Mouse (Mus musculus): ENCODE data around the gene Map1b. TPM values are rescaled to one million over a fixed set of nuclear protein-coding genes. Genes with fewer than 3 reads are reported as not detected.

The Map1b gene
- polyA plus RNA-seq, 1 experiment, result 196 TPM

GRCm38 (mm10) chr13:99395531-99395930, 120.8 kb downstream of the Map1b start:
- WGBS, result 53% methylated on average over 12 of the region's 12 CpGs
- no peak for TF ChIP-seq CTCF (IDR thresholded peaks at IDR 0.05; ENCODE audit: insufficient read depth, low read depth, low read length)
- no peak overlapping the region for H3K4me3 ChIP-seq (ENCODE audit: insufficient read depth, low read depth, low read length)
- H3K4me1 ChIP-seq (ENCODE audit: control insufficient read depth, insufficient read depth, low read length), result peaks cover 20% of the 10 kb centered on the region
- peak overlapping the region; percentile 19 for H3K27ac ChIP-seq (ENCODE audit: insufficient read depth, low read depth, low read length)

DNA sequence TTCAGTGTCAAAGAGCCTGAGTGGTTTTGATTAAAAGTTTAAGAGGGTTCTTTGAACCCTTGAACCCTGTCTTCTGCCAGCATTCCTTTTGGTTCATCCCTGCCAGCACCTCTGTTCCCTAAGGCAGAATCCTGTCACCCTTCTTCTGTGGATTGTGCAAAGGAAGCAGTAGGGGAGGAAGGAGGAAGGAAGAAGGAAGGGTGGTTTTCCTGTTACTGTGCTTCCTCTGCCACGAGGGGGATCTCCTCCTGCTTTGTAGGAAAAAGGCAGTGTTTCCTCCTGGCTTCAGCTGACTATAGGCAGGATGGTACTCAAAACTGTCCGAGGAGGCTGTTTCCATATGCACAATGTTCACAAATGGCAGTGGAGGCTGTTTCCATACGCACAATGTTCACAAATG, 121.6 kb downstream of the Map1b start:
- Histone ChIP-seq H3K4me3 (ENCODE audit: insufficient read depth, low read depth, low read length) (no peak overlapping the region), H3K27ac (ENCODE audit: insufficient read depth, low read depth, low read length) (no peak overlapping the region), H3K4me1 (ENCODE audit: control insufficient read depth, insufficient read depth, low read length) (peaks cover 20% of the 10 kb centered on the region)
- TF ChIP-seq POLR2A (IDR thresholded peaks at IDR 0.05; ENCODE audit: insufficient read depth, low read depth, low read length) (no peak), CTCF (IDR thresholded peaks at IDR 0.05; ENCODE audit: insufficient read depth, low read depth, low read length) (no peak)
- WGBS, result 57% methylated on average over 3 of the region's 3 CpGs

DNA sequence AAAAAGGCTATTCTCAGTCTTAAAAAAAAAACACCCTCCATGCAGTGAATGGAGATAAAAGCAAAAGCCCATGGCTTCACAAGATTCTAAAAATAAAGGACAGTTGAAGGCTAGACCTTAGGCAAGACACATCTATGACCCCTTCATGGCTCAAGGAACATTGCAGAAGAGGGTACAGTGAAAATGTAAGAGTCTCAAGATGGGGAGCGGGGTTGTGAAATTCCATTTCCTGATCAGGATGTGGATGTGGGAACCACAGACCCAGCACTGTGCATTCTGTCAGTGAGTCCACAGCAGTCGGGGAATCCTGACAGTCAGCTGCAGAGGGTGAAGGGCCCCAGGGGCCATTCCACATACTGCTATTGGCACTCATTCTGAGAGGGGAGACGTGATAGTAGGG, 123.2 kb downstream of the Map1b start:
- Histone ChIP-seq H3K27ac (ENCODE audit: insufficient read depth, low read depth, low read length) (no peak overlapping the region), H3K4me3 (ENCODE audit: insufficient read depth, low read depth, low read length) (no peak overlapping the region), H3K4me1 (ENCODE audit: control insufficient read depth, insufficient read depth, low read length) (peaks cover 20% of the 10 kb centered on the region)
- TF ChIP-seq CTCF (IDR thresholded peaks at IDR 0.05; ENCODE audit: insufficient read depth, low read depth, low read length) (no peak), POLR2A (IDR thresholded peaks at IDR 0.05; ENCODE audit: insufficient read depth, low read depth, low read length) (no peak)
- WGBS, result 92% methylated on average over 3 of the region's 3 CpGs

DNA sequence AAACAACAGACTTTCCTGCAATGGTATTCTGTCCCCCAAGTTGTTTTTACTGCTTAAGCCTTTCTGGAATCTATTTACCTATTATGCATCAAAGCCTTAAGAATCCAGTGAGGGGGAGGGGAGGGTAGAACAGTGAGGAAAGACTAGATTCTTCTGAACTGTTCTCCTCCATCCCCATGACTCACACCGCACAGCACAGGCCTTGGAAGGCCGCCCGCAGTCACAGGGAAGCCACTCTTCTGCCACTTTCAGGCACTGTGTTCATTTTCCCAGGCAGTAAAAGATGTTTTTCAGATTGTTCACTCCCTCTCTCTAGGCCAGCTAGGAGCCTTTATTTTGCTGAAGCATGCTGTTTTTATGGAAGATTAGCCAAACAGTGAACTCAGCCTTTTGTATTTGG, 124.9 kb downstream of the Map1b start:
- peak overlapping the region; percentile 41 for H3K27ac ChIP-seq (ENCODE audit: insufficient read depth, low read depth, low read length)
- WGBS, result 25% methylated on average over 3 of the region's 3 CpGs
- no peak overlapping the region for H3K4me3 ChIP-seq (ENCODE audit: insufficient read depth, low read depth, low read length)
- peaks cover 10% of the 10 kb centered on the region; the same call in 1 of the 2 replicates for H3K4me1 ChIP-seq (ENCODE audit: control insufficient read depth, insufficient read depth, low read length)
- TF ChIP-seq POLR2A (IDR thresholded peaks at IDR 0.05; ENCODE audit: insufficient read depth, low read depth, low read length) (no peak), CTCF (IDR thresholded peaks at IDR 0.05; ENCODE audit: insufficient read depth, low read depth, low read length) (no peak)

DNA sequence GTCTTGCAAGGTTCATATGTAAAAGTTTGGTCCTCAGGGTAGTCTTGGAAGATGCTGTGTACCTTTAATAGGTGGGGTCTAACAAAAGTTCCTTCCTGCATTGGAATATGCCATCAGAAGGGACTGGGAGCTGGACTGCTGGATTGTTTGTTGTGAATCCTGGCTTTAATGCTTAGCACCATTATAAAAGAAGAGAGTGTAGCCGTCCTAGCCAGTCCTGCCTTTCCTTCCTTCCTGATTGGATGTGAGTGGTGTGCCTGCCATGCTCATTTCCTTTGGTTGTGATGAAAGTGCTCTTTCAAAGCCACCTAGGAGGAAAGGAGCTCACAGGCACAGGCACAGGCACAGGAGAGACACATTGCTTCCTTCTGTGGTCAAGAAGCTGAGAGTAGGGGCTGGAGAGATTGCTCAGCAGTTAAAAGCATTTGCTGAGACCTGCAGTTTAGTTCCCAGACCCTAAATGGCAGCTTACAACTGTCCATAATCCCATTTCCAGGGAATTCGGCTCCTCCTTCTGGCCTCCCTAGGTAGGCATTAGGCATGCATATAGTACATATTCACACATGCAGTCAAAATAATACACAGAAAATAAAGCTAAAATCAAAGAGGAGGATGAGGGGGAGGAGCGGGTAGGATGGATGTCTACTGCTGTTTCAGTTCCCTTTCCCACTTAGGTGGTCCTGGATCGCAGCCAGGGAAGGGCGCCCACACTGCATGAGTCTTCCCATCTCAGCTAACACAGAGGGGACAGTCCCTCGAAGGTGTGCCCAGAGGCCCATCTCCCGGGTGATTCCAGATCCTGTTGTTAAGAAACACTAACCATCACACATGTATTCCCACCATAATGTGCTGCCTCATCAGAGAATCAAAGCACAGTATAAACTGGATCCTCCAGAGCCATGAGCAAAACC, 128.2 kb downstream of the Map1b start:
- 70% methylated on average over 7 of the region's 7 CpGs for WGBS
- TF ChIP-seq POLR2A (IDR thresholded peaks at IDR 0.05; ENCODE audit: insufficient read depth, low read depth, low read length), result no peak
- TF ChIP-seq CTCF (IDR thresholded peaks at IDR 0.05; ENCODE audit: insufficient read depth, low read depth, low read length), result no peak
- Histone ChIP-seq H3K4me3 (ENCODE audit: insufficient read depth, low read depth, low read length) (no peak overlapping the region), H3K4me1 (ENCODE audit: control insufficient read depth, insufficient read depth, low read length) (peaks cover 13% of the 10 kb centered on the region; the same call in 1 of the 2 replicates), H3K27ac (ENCODE audit: insufficient read depth, low read depth, low read length) (no peak overlapping the region)

DNA sequence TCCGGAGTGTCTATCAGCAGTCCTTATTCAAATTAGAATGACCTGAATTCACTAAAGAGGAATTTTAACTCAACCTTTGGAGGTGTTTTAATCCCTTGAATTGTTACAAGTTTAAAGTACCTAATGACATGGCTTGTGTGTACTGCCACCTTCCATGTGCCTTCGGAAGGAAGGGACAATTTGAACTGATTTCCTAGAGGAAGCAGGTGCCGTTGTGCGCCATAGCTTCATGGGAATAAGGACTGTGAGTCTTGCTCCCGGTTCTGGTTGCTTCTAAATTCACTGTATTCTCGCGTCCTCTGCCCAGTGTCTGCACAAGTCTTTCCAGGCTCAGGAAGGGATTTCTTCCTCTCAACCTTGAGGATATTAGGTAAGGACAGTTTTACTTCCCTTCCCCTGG, 130.0 kb downstream of the Map1b start:
- H3K4me3 ChIP-seq (ENCODE audit: insufficient read depth, low read depth, low read length), result no peak overlapping the region
- TF ChIP-seq POLR2A (IDR thresholded peaks at IDR 0.05; ENCODE audit: insufficient read depth, low read depth, low read length) (no peak), CTCF (IDR thresholded peaks at IDR 0.05; ENCODE audit: insufficient read depth, low read depth, low read length) (no peak)
- 79% methylated on average over 7 of the region's 7 CpGs for WGBS
- peaks cover 15% of the 10 kb centered on the region; the same call in 1 of the 2 replicates for H3K4me1 ChIP-seq (ENCODE audit: control insufficient read depth, insufficient read depth, low read length)
- no peak overlapping the region for H3K27ac ChIP-seq (ENCODE audit: insufficient read depth, low read depth, low read length)

DNA sequence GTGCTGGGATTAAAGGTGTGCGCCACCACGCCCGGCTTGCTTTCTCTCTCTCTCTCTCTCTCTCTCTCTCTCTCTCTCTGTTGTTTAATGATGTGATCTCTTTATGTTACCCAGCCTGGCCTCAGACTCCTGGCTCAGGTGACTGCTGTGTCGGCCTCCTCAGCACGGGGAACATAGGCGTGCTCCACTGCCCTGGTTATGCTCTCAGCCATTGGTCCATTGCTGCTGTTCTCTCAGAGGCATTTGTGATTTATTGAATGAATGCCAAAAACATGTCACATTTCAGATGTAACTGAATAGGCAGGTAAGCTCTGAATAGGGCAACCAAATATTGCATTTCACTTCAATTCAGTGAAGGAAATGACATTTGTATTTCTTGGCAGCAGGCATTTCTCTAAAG, 130.4 kb downstream of the Map1b start:
- Histone ChIP-seq H3K4me3 (ENCODE audit: insufficient read depth, low read depth, low read length) (no peak overlapping the region), H3K4me1 (ENCODE audit: control insufficient read depth, insufficient read depth, low read length) (peaks cover 12% of the 10 kb centered on the region; the same call in 1 of the 2 replicates), H3K27ac (ENCODE audit: insufficient read depth, low read depth, low read length) (no peak overlapping the region)
- WGBS, result 87% methylated on average over 6 of the region's 6 CpGs
- TF ChIP-seq POLR2A (IDR thresholded peaks at IDR 0.05; ENCODE audit: insufficient read depth, low read depth, low read length) (no peak), CTCF (IDR thresholded peaks at IDR 0.05; ENCODE audit: insufficient read depth, low read depth, low read length) (no peak)

DNA sequence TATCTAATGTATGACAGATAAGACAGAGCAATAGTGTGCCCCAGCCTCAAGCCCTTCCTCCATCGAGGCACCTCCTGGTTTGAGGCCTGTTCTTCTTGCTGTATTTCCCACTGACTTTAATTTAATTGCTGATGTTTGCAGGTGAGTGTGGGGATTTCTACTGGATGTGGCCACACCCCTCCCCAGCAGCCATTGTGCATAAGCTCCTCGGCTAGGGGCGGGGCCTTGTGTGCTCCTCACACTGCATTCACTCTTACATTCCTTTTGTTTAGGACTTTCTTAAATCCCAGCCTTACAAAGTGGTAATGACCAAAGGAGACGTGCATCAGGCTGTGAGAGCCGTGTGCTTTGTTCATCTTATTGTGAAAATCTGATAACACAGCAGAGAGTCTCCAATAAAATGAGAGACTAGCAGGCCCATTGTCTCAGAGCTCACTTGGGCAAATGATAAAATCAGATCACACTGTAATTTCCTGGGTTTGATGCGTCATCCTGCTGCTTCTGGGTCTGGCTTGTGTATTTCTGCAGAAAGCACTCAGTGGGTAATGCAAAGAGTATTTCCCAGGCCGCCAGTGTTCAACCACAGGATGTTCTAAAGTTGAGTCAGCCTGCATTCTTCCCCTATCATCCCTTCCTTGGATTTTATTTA, 131.7 kb downstream of the Map1b start:
- 49% methylated on average over 7 of the region's 7 CpGs for WGBS
- no peak overlapping the region for H3K4me3 ChIP-seq (ENCODE audit: insufficient read depth, low read depth, low read length)
- H3K4me1 ChIP-seq (ENCODE audit: control insufficient read depth, insufficient read depth, low read length), result peaks cover 10% of the 10 kb centered on the region; the same call in 1 of the 2 replicates
- TF ChIP-seq CTCF (IDR thresholded peaks at IDR 0.05; ENCODE audit: insufficient read depth, low read depth, low read length), result no peak
- TF ChIP-seq POLR2A (IDR thresholded peaks at IDR 0.05; ENCODE audit: insufficient read depth, low read depth, low read length), result no peak
- H3K27ac ChIP-seq (ENCODE audit: insufficient read depth, low read depth, low read length), result peak overlapping the region; percentile 70; the same call in 1 of the 2 replicates

DNA sequence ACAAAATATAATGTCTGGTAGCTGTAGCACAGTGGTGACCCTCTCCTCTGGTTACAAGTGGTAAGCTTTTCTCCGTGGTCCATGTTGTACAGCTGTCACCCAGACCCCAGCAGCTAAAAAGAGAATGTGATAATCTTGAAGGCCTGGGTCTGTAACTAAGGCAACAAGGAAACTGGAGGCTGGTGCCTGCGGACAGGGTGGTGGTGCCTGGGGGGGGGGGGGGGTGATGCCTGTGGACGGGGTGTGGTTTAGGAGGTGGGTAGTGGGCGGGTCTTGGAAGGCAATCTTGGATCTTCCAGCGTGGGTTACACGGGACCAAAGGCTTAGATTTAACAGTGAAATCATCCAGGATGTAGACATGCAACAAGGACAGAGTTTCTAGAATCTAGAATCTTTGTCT, 134.0 kb downstream of the Map1b start:
- Histone ChIP-seq H3K27ac (ENCODE audit: insufficient read depth, low read depth, low read length) (no peak overlapping the region), H3K4me1 (ENCODE audit: control insufficient read depth, insufficient read depth, low read length) (peaks cover 8% of the 10 kb centered on the region; the same call in 1 of the 2 replicates), H3K4me3 (ENCODE audit: insufficient read depth, low read depth, low read length) (no peak overlapping the region)
- no peak for TF ChIP-seq CTCF (IDR thresholded peaks at IDR 0.05; ENCODE audit: insufficient read depth, low read depth, low read length)
- no peak for TF ChIP-seq POLR2A (IDR thresholded peaks at IDR 0.05; ENCODE audit: insufficient read depth, low read depth, low read length)
- WGBS, result 54% methylated on average over 6 of the region's 6 CpGs

Measured in olfactory bulb, adult 2 months (tissue).